Mouse (Mus musculus) E14TG2a.4 (cell line): Measurements from ENCODE around the gene Chsy1.

Experiments used
- H3K27me3 ChIP-seq: 2 replicates; pipeline ENCODE4 v1.6.1; 2014; ENCODE audit warnings: low read length, control low read depth; ENCODE audit not compliant: insufficient read depth
- H3K36me3 ChIP-seq: 2 replicates; pipeline ENCODE4 v1.6.1; 2014; ENCODE audit warnings: low read length, control low read depth; ENCODE audit not compliant: insufficient read depth
- H3K4me1 ChIP-seq: replicated peaks from 2 replicates; pipeline ENCODE4 v1.6.1; 2014; ENCODE audit warnings: low read depth, low read length, control low read depth
- H3K4me3 ChIP-seq: replicated peaks from 2 replicates; pipeline ENCODE4 v1.5.1; 2014; ENCODE audit warnings: mild to moderate bottlenecking, low read length
- H3K9me3 ChIP-seq: 2 replicates; pipeline ENCODE4 v1.6.1; 2014; ENCODE audit warnings: low read length, control low read depth
- CTCF ChIP-seq: conservative IDR thresholded peaks from 2 replicates; pipeline ENCODE4 v1.5.1; 2014; ENCODE audit warnings: low read length
- NANOG ChIP-seq: IDR thresholded peaks from 2 replicates; pipeline ENCODE4 v1.6.1; 2014; ENCODE audit warnings: borderline replicate concordance, low read length, mixed read lengths
- POU5F1 ChIP-seq: IDR thresholded peaks from 2 replicates; pipeline ENCODE4 v1.6.1; 2014; ENCODE audit warnings: low read length, borderline replicate concordance

The Chsy1 gene

DNA sequence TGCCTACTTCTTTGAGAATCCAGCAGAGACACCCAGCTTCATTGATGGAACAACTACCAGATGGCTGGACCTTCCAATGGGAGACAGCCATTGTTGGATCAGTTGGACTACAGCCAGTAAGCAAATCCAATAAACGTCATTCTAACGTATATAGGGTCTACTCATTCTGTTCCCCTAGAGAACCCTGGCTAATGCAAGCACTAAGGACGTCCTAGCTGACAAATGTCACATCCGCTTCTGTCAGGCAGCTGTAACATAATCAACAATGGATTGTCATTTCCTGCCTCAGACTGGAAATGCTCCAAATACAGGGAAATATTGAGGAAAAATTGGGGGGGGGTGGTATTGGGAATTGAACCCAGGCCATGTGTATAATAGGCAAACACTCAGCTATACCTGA lies 3.5 kb upstream of the Chsy1 start:
- TF ChIP-seq NANOG (no peak), CTCF (no peak), POU5F1 (no peak)
- Histone ChIP-seq H3K36me3 (no peaks in the 10 kb centered on the region), H3K4me1 (peaks cover 14% of the 10 kb centered on the region), H3K4me3 (no peak overlapping the region), H3K27me3 (peaks cover 39% of the 10 kb centered on the region), H3K9me3 (no peaks in the 10 kb centered on the region)

DNA sequence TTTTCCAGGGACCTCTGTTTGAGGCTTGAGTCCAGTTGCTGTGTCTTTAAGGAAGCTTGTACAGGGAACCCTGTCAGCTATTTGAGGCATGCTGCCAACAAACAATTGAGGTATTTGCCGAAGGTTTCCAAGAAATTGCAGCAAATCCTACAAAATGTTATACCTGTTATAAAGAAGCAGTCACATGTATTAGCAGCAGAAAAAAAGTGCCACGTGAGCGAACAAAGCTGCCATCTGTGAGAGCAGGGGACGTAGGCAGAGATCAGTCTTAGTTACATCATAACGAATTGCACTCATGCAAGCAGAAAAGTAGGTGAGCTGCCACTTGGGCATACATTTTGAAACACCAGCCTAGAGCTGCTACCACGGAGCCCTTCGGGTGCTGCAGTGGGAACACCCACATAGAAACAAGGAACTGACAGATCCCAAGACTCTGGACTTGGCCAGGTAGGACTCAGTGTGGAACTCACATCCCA lies 2.7 kb upstream of the Chsy1 start:
- peaks cover 17% of the 10 kb centered on the region for H3K4me1 ChIP-seq
- no peaks in the 10 kb centered on the region for H3K9me3 ChIP-seq
- peaks cover 46% of the 10 kb centered on the region for H3K27me3 ChIP-seq
- TF ChIP-seq POU5F1 (no peak), NANOG (no peak), CTCF (no peak)
- H3K4me3 ChIP-seq: no peak overlapping the region
- no peaks in the 10 kb centered on the region for H3K36me3 ChIP-seq

DNA sequence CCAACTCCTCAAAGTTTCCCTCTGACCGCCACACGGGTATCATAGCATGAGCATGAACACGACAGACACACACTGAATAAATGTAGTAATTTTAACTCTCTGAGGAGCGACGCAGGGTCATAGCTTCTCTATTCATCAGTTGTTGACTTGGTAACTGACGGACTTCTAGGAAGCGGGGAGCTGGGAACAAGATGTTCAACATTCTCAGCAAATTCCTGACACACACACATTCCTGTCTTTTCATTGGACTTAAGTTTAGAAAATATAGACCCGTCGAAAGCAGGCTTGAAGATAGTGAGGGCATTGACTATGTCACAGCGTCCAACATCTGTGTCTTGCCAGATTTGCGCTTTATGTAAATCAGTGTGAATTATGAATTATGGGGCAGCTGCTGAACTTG lies 2.1 kb upstream of the Chsy1 start:
- no peaks in the 10 kb centered on the region for H3K36me3 ChIP-seq
- no peak overlapping the region for H3K4me3 ChIP-seq
- peaks cover 17% of the 10 kb centered on the region for H3K4me1 ChIP-seq
- no peak for TF ChIP-seq NANOG
- TF ChIP-seq POU5F1: no peak
- peaks cover 50% of the 10 kb centered on the region for H3K27me3 ChIP-seq
- no peaks in the 10 kb centered on the region for H3K9me3 ChIP-seq

DNA sequence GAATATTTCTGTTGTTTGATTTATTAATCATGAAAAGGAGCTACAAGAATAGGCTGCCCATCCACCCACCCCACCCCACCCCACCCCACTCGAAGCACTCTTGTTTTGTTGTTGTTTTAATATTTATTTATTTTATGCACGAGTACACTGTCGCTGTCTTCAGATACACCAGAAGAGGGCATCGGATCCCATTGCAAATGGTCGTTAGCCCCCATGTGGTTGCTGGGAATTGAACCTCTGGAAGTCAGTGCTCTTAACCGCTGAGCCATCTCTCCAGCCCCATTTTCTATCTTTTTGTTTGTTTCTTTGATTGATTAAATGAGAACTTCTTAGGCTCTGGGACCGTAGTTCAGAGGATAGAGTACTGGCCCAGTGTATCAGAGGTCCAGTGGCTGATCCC lies 1.4 kb upstream of the Chsy1 start:
- Histone ChIP-seq H3K4me1 (peaks cover 17% of the 10 kb centered on the region), H3K4me3 (no peak overlapping the region), H3K27me3 (peaks cover 52% of the 10 kb centered on the region), H3K36me3 (no peaks in the 10 kb centered on the region), H3K9me3 (no peaks in the 10 kb centered on the region)
- no peak for TF ChIP-seq NANOG
- no peak for TF ChIP-seq CTCF
- TF ChIP-seq POU5F1: no peak

DNA sequence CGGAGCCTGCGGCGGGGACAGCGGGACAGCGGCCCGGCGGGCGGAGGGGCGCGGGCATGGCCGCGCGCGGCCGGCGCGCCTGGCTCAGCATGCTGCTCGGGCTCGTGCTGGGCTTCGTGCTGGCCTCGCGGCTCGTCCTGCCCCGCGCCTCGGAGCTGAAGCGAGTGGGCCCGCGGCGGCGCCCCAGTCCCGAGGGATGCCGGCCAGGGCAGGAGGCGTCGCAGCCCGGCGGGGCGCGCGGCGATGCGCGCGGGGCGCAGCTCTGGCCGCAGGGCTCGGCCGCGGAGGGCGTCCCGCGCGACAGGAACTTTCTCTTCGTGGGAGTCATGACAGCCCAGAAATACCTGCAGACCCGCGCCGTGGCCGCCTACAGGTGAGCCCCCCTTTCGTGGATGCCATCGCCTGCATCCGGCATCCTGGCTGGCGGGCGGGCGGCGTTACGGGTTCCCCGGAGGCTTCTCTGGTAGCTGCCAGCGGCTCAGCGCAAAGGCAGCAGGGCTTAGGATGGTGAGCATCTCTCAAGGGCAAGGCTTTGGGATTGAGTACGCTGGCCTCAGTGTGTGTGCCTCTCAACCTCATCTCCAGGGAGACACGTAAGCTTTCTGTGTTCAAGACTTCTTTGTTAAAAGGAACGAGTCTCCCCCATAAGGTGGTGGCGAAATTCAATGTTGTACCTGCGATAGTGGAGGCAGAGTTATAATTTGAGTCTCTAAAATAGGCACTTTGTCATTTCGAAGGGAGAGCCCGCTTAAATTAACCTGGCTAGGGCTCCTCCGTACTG lies 730 bp downstream of the Chsy1 start:
- TF ChIP-seq NANOG: no peak
- no peak for TF ChIP-seq POU5F1
- TF ChIP-seq CTCF: no peak
- Histone ChIP-seq H3K36me3 (no peaks in the 10 kb centered on the region), H3K9me3 (no peaks in the 10 kb centered on the region)

DNA sequence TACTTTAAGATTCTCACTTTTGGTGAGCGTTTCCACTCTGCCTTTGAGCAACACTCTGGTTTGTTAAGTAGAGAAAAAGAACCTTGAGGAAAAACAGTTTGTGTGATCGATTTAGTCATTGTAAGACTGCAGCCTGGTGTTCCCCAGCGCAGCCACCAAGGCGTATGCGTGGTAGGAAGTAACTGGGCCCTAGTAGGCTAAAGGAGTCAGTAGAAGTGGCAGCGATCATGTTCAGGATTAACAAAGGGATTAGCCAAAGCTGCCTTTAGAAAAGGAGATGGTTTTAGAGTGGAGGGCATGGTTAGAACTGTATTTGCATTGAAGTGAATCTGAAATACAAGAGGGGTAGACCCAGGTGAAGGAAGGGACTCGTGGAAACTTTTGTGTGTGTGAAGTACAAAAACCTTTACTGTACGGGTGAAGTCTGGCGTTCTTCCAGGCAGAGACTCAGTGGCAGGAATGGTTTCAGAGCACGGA lies 1.4 kb downstream of the Chsy1 start:
- Histone ChIP-seq H3K4me3 (peak overlapping the region; percentile 83), H3K9me3 (no peaks in the 10 kb centered on the region), H3K36me3 (no peaks in the 10 kb centered on the region), H3K27me3 (peaks cover 39% of the 10 kb centered on the region), H3K4me1 (peaks cover 23% of the 10 kb centered on the region)
- TF ChIP-seq CTCF (no peak), POU5F1 (no peak), NANOG (no peak)

More for the DNA sequence above, 730 bp downstream of the Chsy1 start:
- H3K4me3 ChIP-seq: peak overlapping the region; percentile 83
- peaks cover 42% of the 10 kb centered on the region for H3K27me3 ChIP-seq
- H3K4me1 ChIP-seq: peaks cover 23% of the 10 kb centered on the region

DNA sequence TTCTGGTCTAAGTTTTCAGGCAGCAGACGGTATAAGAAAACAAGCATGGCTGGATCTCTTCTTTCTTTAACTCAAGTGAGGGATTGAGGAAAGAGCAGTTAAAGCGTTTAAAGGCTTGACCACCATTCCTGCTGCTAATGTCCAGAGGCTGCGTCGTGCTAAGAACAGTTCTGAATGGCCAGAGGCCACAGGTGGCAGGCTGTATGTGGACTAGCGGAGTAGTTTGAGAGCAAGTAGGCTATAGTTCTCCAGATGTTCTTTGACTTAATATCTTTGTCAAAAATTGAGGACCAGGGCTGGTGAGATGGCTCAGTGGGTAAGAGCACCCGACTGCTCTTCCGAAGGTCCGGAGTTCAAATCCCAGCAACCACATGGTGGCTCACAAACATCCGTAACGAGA lies 1.9 kb downstream of the Chsy1 start:
- no peak for TF ChIP-seq NANOG
- no peaks in the 10 kb centered on the region for H3K36me3 ChIP-seq
- no peaks in the 10 kb centered on the region for H3K9me3 ChIP-seq
- H3K4me3 ChIP-seq: no peak overlapping the region
- peaks cover 39% of the 10 kb centered on the region for H3K27me3 ChIP-seq
- H3K4me1 ChIP-seq: peaks cover 23% of the 10 kb centered on the region

DNA sequence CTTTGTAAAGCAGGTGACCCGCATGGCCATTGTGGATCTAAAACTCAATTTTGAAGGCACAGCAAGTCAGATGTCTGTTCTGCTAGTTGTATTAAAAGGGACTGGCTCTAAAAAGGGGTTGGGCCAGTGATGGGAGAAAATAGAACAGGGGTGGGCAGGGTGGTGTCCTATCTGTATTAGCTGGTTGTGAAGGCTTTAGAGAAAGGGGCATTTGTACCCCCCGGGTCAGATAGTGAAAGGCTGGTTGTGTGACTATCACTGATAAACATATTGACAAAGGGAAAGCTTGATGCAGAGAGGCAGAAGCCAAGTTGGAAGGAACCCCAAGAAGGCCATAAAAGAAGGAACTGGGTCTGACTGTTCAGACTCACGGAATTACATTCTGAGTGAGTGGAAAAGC lies 4.2 kb downstream of the Chsy1 start:
- H3K9me3 ChIP-seq: no peaks in the 10 kb centered on the region
- H3K27me3 ChIP-seq: peaks cover 26% of the 10 kb centered on the region
- H3K4me3 ChIP-seq: no peak overlapping the region
- no peak for TF ChIP-seq POU5F1
- no peak for TF ChIP-seq CTCF
- no peaks in the 10 kb centered on the region for H3K36me3 ChIP-seq
- H3K4me1 ChIP-seq: peaks cover 24% of the 10 kb centered on the region

DNA sequence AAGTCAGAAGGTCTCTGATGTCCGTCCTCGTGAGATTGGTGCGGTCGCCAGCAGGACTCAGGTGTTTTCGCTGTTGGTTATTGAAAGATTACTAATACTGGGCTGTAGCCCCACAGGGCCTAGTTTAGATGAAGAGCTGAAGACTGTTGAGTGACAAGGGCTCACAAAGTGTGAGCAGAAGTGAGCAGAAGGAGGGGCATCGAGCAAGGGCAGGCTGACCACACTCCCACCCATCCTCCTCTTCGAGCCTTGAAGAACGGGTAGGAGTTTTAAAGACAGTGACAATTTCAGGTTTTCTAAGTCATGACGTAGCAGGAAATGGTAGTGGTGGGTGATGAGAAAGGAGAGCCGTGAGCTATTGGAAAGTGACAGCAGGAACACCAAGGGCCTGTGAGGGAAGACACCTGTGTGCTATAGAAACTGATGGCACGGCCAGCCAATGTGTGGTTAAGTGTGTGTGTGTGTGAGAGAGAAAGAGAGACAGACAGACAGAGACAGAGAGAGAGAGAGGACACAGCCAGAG lies 6.6 kb downstream of the Chsy1 start:
- Histone ChIP-seq H3K36me3 (no peaks in the 10 kb centered on the region), H3K27me3 (peaks cover 12% of the 10 kb centered on the region), H3K4me1 (peaks cover 23% of the 10 kb centered on the region), H3K4me3 (no peak overlapping the region), H3K9me3 (no peaks in the 10 kb centered on the region)
- no peak for TF ChIP-seq POU5F1
